Mouse (Mus musculus) v-Abl transformed pro-B cells (cell line): Measurements from ENCODE around the gene Iqsec3.

Experiments used
- in situ Hi-C, 2 experiments: fragments of 400-800 bp; cut with MboI; formaldehyde crosslinking; loops; one replicate each; pipeline ENCODE4 v1.15.1; 2025; ENCODE audit not compliant: unreplicated experiment in 2 of 2

Gene Iqsec3

DNA sequence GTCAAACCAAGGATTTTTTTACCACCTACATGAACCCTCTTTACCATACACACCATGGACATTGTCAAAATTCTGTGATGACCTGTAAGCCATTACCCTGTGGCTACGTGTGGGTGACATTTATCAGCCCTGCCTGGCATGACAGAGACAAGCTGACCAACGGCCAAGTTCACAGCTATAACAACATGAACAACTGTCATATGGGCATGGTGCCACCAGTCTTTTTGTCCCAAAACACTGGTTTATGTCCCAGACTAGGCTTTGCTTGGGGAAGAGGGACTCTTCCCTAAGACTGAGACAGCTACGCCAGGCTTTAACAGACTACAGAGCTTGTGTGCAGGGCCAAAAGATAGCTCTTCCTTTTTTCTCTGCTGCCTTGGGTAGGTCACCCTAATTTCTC is 16.8 kb downstream of the Iqsec3 start:
- in situ Hi-C loops: no loop called here

DNA sequence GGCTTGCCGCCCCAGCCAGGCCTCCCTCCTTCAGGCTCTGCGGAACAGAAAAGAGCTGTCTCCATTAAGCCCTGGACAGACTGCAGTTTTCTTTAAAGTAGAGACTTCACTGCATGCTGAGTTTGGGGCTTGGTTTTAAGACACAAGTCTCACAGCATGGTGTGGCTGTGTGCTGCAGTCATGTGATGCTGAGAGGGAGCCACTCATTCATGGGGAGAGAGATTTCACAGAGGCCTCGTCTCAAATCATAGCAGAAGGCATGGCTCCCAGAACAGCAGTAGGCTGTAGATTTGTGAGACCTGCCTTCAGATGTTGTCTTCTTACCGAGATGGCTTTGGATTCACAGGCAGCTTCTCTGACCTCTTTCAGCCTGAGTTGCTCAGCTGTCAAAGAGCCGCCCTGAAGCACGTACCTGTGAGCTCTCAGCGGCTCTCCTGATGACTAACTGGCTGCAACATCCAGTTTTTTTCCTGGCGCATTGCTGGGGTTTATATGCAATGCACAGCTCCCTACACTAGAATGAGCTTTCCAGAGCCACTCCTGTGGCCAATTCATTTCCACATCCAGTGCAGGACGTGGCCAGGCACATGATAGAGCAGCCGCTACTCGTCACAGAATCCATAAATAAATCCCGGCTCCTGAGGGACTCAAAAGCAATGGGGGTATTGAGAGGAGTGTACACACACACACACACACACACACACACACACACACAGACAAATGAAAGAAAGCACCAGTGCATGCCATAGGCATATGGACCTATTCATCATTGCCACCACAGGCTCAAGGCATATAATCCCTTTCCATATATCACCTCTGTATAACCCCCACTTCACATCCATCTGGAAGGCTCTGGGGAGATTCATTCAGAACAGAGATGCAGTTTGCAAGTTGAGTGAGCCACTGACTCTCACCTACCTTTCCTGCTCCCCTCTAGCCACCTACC is 18.7 kb downstream of the Iqsec3 start:
- in situ Hi-C loops: no loop called here

DNA sequence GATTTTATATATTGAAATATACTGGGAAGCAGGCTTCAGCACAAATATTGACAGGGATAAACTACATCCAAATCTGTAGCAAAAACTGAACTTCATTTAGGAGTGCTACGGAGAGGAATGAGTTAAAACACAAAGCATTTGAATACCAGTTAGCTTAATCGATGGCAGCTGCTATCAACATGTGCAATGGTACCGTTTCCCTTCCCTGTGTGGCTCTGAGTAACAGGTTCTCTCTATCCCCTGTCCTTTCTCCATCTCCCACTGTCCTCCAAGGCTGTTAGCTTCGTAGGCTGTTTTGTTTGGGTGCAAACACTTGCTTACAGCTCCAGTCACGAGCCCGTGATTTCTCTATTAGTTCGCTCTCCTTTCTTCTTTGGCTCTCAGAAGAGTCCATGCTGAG is 19.7 kb downstream of the Iqsec3 start:
- in situ Hi-C loops: no loop called here

GRCm38 (mm10) chr6:121451703-121452102 is 21.8 kb downstream of the Iqsec3 start:
- in situ Hi-C loops: no loop called here

GRCm38 (mm10) chr6:121440696-121441220 is 32.7 kb downstream of the Iqsec3 start:
- in situ Hi-C loops: no loop called here

- in situ Hi-C loops: no loop called here
These were observed 48.6 kb downstream of the Iqsec3 start for GRCm38 (mm10) chr6:121424830-121425229.

- in situ Hi-C loops: no loop called here
These were observed 49.1 kb downstream of the Iqsec3 start for GRCm38 (mm10) chr6:121424403-121424802.

GRCm38 (mm10) chr6:121412558-121413297 is 60.8 kb downstream of the Iqsec3 start:
- in situ Hi-C loops: no loop called here

DNA sequence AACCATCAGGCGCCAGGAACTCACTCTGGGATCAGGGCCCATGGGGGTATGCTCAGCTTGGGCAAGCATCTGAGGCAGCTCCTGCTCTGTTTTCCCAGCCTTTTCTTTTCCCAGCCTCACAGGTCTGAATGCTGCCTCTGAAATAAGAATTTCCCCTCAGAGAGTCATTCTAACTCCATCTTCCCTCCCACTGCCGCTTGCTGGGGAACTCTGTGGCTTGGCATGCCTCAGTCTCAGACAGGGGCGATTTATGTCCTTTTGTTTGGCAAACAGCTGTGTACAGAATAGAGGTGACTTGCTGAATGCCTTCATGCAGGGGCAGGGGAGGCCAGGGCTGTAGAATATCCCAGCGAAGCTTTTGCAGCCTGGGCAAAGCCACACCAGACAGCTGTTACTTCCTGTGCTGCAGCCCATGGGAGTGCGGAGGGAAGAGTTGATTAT is 65.9 kb downstream of the Iqsec3 start:
- in situ Hi-C loops: no loop called here

DNA sequence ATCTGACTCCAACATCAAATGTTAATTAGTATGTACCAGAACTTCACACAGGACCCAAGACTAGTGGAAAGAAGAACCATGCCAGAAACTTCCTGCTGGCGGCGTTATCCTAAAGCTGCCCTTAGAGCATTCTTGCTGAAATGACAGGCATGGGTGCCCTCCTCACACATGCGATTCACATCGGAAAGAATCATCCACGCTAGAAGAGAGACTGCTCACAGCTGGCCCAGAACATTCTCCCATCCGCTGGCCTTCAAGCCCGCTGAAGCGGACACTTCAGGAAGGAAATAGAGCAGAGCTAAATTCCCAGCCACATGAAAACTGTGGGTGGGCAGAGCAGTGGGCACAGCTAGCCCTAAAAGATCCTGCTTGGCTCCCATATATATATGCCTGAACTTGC is 68.2 kb downstream of the Iqsec3 start:
- in situ Hi-C loops: no loop called here

GRCm38 (mm10) chr6:121402661-121403244 is 70.7 kb downstream of the Iqsec3 start:
- in situ Hi-C loops: no loop called here

DNA sequence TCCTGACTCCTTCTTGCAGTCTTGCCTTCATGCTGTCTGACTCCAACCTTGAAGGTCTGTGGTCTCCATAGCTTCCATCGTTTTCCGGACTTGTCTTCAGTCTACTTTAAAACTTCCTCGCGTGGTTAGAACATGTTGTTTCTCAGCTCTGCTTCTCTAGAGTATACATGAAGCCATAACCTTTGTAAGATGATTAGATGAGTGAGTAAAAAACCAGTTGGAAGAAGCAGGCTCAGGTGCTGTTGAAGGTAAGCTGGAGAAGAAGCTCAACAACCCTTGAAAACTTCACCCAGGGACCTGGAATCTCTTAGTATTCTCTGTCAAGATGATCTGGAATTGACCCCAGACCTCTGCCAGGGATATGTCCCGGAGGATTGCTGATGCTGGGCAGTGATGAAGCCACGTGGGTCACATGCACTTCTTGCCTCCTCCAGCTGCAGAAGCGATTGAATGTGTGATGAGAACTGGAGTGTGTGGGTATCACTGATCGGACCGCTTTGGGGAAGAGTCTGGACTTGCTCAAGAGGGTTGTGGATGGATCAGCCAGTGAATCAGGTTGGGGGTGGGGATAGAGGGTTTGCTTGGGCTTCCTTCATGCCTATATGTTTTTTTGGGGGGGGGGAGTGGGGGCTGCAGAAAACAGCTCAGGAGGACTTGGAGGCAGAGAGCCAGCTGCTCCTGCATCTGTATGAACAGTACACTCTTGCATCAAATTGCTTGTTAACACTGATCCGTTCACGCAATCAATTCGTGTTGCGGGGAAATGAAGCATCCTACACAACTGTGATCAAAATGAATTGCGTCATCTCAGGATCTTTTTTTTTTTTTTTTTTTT is 71.4 kb downstream of the Iqsec3 start:
- in situ Hi-C loops: no loop called here

DNA sequence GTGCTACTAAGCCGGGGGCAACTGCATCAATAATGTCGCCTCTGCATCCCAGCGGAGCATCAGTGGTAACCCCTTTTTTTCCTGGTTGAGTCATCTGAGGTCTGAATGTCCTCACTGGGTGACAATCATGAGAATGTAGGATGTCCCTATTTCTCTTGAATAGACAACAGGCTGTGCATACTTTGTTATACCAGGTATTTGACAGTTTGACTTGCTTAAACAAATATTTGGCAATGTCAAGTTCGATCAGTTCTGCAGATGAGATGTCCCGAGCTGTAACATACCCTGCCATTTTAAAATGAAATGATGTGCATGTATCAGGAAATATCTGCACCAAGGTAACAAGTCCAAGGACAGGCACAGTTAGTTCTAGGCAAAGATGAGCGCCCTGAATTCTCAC is 72.3 kb downstream of the Iqsec3 start:
- in situ Hi-C loops: no loop called here

DNA sequence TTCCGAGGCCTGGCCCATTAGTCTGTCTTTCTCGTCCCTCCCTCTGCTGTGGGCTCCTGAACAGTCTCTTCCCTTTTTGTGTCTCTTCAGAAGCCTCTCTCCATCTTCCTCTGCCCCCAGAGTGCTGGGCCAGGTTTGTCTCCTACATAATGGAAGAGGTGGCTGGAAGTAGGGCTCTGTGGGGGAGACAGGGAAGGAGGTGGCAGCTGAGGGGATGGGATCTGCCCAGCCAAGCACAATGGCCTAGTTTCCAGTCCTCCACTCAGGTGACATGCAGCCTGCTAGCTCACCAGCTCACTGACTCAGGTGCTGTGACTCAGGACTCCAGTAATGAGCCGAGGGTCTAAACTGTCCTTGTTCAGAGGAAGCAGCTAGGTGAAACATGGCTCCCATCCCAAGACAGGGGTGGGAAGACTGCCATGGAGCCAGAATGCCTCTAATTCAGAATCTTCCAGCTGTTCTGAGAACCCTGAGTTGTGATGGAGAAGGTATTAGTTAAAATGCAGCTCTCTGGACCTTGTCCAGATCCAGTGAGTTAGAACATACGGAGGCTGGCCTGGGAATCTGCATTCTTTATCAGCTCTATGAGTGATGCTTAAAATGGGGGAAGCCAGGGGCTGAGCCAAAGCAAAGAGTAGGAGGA is 80.7 kb downstream of the Iqsec3 start:
- in situ Hi-C loops: no loop called here

- in situ Hi-C loops: no loop called here
These were observed 88.1 kb downstream of the Iqsec3 start for GRCm38 (mm10) chr6:121385397-121385796.

- in situ Hi-C loops: no loop called here
These were observed 91.4 kb downstream of the Iqsec3 start for GRCm38 (mm10) chr6:121382071-121382470.

GRCm38 (mm10) chr6:121380576-121380975 is 92.9 kb downstream of the Iqsec3 start:
- in situ Hi-C loops: no loop called here

GRCm38 (mm10) chr6:121378256-121378655 is 95.2 kb downstream of the Iqsec3 start:
- in situ Hi-C loops: no loop called here

- in situ Hi-C loops: no loop called here
These were observed 97.3 kb downstream of the Iqsec3 start for GRCm38 (mm10) chr6:121376159-121376558.
